8 mouse cellular contexts compared by ENCODE assay signal in the genomic region with DNA sequence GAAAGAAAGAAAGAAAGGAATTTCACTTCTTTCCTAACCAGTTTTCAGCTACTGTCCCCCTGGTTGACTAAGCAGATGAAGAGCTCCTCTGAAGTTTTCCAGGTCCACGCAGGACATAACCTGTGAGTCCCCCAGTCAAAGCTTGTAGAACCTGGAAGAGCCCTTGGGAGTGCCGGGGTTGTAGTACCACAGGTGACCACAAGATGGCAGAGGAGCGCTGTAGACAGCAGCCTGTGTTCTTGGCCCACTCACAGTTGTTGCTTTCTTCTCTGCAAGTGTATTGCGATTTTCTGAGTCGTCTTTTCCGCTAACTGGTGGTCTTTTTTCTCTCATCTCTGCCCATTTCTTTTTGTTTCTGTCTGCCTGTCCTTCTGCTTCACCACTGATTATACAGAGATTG.
DNase-seq lines count a peak whose midpoint lies in the region; ATAC-seq and TF ChIP-seq lines count a peak whose summit lies in the region.

No protein-coding gene starts in this region.

- TF ChIP-seq CTCF in cerebellum, adult 2 months (IDR thresholded peaks at IDR 0.05; ENCODE audit: borderline replicate concordance, insufficient read depth, low read depth, low read length), result peak; percentile 96

- H3K4me3 ChIP-seq in forebrain, embryonic 11.5 days (ENCODE audit: low read depth, low read length), result no peak overlapping the region
- no peak overlapping the region for H3K4me3 ChIP-seq in forebrain, embryonic 12.5 days (replicated peaks)
- H3K4me3 ChIP-seq in cerebellum, adult 2 months (replicated peaks; ENCODE audit: insufficient read depth, low read depth, low read length), result no peak overlapping the region

- WGBS in forebrain, embryonic 11.5 days, result 5% methylated on average over 6 of the region's 6 CpGs
- 11% methylated on average over 6 of the region's 6 CpGs for WGBS in forebrain, embryonic 12.5 days
- 3% methylated on average over 6 of the region's 6 CpGs for WGBS in cerebellum, adult 2 months

- TF ChIP-seq POLR2A in cerebellum, adult 2 months (IDR thresholded peaks at IDR 0.05; ENCODE audit: borderline replicate concordance, insufficient read depth, low read length), result no peak

- H3K27me3 ChIP-seq in forebrain, embryonic 11.5 days (ENCODE audit: control insufficient read depth, insufficient read depth, low read length), result no peaks in the 10 kb centered on the region
- H3K27me3 ChIP-seq in forebrain, embryonic 12.5 days, result peaks cover 31% of the 10 kb centered on the region
- no peaks in the 10 kb centered on the region for H3K27me3 ChIP-seq in cerebellum, adult 2 months (ENCODE audit: control insufficient read depth, insufficient read depth, low read length)

- 0 out of 2 replicates have a peak, but pooled peaks cover 5% of the 10 kb centered on the region for H3K4me1 ChIP-seq in forebrain, embryonic 11.5 days (replicated peaks; ENCODE audit: control insufficient read depth, insufficient read depth, low read length)
- peaks cover 19% of the 10 kb centered on the region for H3K4me1 ChIP-seq in forebrain, embryonic 12.5 days
- peaks cover 8% of the 10 kb centered on the region for H3K4me1 ChIP-seq in cerebellum, adult 2 months (ENCODE audit: control insufficient read depth, insufficient read depth, low read length)

- no peak overlapping the region for H3K9ac ChIP-seq in forebrain, embryonic 11.5 days (ENCODE audit: low read length)
- H3K9ac ChIP-seq in forebrain, embryonic 12.5 days, result no peak overlapping the region

- peak; percentile 94 for DNase-seq in forebrain, embryonic 11.5 days (ENCODE audit: low spot score)
- DNase-seq in MN1 (ENCODE audit: low spot score), result peak; percentile 85
- peak; percentile 72 to 85 for DNase-seq in cerebellum, adult 2 months
- DNase-seq in frontal cortex, postnatal 36 days (ENCODE audit: low spot score in 2 of 2), result peak; percentile 75 to 78
- peak; percentile 85 to 88 for DNase-seq in kidney, postnatal 4 days
- peak; percentile 70 to 85 for DNase-seq in lung, postnatal 4 days
- peak; percentile 52 to 78 for DNase-seq in spleen, adult 18-20 months

- ATAC-seq in forebrain, embryonic 11.5 days (replicated peaks; ENCODE audit: low FRiP score), result no peak
- ATAC-seq in forebrain, embryonic 12.5 days (ENCODE audit: low FRiP score), result no peak; the same call in 1 of the 2 replicates

- H3K27ac ChIP-seq in forebrain, embryonic 11.5 days (ENCODE audit: low read depth, low read length), result no peak overlapping the region
- H3K27ac ChIP-seq in forebrain, embryonic 12.5 days, result no peak overlapping the region
- no peak overlapping the region for H3K27ac ChIP-seq in cerebellum, adult 2 months (ENCODE audit: insufficient read depth, low read length)

- H3K36me3 ChIP-seq in forebrain, embryonic 11.5 days (ENCODE audit: control insufficient read depth, insufficient read depth, low read length), result no peaks in the 10 kb centered on the region
- H3K36me3 ChIP-seq in forebrain, embryonic 12.5 days (replicated peaks), result 0 out of 2 replicates have a peak, but pooled peaks cover 4% of the 10 kb centered on the region

- H3K9me3 ChIP-seq in forebrain, embryonic 11.5 days (ENCODE audit: control insufficient read depth, low read length), result no peaks in the 10 kb centered on the region
- no peaks in the 10 kb centered on the region for H3K9me3 ChIP-seq in forebrain, embryonic 12.5 days

- H3K4me2 ChIP-seq in forebrain, embryonic 11.5 days (ENCODE audit: low read depth, low read length, severe bottlenecking), result no peak overlapping the region
- H3K4me2 ChIP-seq in forebrain, embryonic 12.5 days, result no peak overlapping the region
